Mouse (Mus musculus) midbrain, embryonic 15.5 days (tissue): ENCODE results near the gene Mphosph10. TPM values are rescaled to one million over a fixed set of nuclear protein-coding genes. Genes with fewer than 3 reads are reported as not detected.

Experiments used
- ATAC-seq: fragments of 200-750 bp; cut with Nextera tagmentation; replicated peaks from 2 replicates; pipeline ENCODE4 v1.8.0; 2017; ENCODE audit warnings: moderate TSS enrichment
- H3K27ac ChIP-seq: fragments of 300-500 bp; sonication (generic); 2 replicates; pipeline ENCODE4 v1.5.1; 2015; ENCODE audit warnings: mild to moderate bottlenecking, inconsistent platforms
- H3K27me3 ChIP-seq: fragments of 300-500 bp; sonication (generic); replicated peaks from 2 replicates; pipeline ENCODE4 v1.6.1; 2015; ENCODE audit warnings: inconsistent platforms
- H3K36me3 ChIP-seq: fragments of 300-500 bp; sonication (generic); replicated peaks from 2 replicates; pipeline ENCODE4 v1.6.1; 2015; ENCODE audit warnings: inconsistent platforms
- H3K4me1 ChIP-seq: fragments of 300-500 bp; sonication (generic); 2 replicates; pipeline ENCODE4 v1.6.1; 2015; ENCODE audit warnings: inconsistent platforms
- H3K4me2 ChIP-seq: fragments of 300-500 bp; sonication (generic); 2 replicates; pipeline ENCODE4 v1.6.1; 2015; ENCODE audit warnings: inconsistent platforms, mild to moderate bottlenecking, moderate library complexity
- H3K4me3 ChIP-seq: fragments of 300-500 bp; sonication (generic); 2 replicates; pipeline ENCODE4 v1.5.1; 2015; ENCODE audit warnings: mild to moderate bottlenecking, inconsistent platforms
- H3K9ac ChIP-seq: fragments of 300-500 bp; sonication (generic); 2 replicates; pipeline ENCODE4 v1.6.1; 2015; ENCODE audit warnings: mild to moderate bottlenecking, inconsistent platforms
- H3K9me3 ChIP-seq: fragments of 300-500 bp; sonication (generic); 2 replicates; pipeline ENCODE4 v1.6.1; 2016; ENCODE audit warnings: inconsistent platforms
- WGBS: fragments of 180-500 bp; shearing (Covaris S2); methylation state at CpG from one replicate; pipeline ENCODE4 v1.1.7; 2015; ENCODE audit warnings: mixed read lengths; 5-methylcytosine and 5-hydroxymethylcytosine counted together
- polyA plus RNA-seq: library from polyadenylated mRNA; unstranded; fragments of >200 nt; fragmentation: Nextera tagmentation; extraction: Ambion mirVana; gene quantifications from 2 replicates; pipeline ENCODE4 v1.2.1, GENCODE M21; 2015

Mphosph10 gene
- 23.2 and 23.7 TPM in 2 replicates for polyA plus RNA-seq

- no peaks in the 10 kb centered on the region for H3K27me3 ChIP-seq
- H3K9ac ChIP-seq = peak within 1 kb of the TSS; percentile 75
- H3K27ac ChIP-seq = peak within 1 kb of the TSS; percentile 79
- WGBS = under 1% methylated on average over 54 of the region's 54 CpGs
- H3K4me3 ChIP-seq = peak within 1 kb of the TSS; percentile 79
- H3K4me2 ChIP-seq = peak within 1 kb of the TSS; percentile 98
- ATAC-seq = peak; percentile 99
- 0 out of 2 replicates have a peak, but pooled peaks cover 11% of the 10 kb centered on the region for H3K36me3 ChIP-seq
- no peaks in the 10 kb centered on the region for H3K9me3 ChIP-seq
- peaks cover 19% of the 10 kb centered on the region for H3K4me1 ChIP-seq
Observed at GRCm38 (mm10) chr7:64392122-64392818, at the start of gene Mphosph10, which contains the start of gene Mcee. Gene Mphosph10, minus strand, starts transcription at chr7:64392268. Gene Mcee, plus strand, starts transcription at chr7:64392607.

GRCm38 (mm10) chr7:64440519-64440918 is 48.5 kb upstream of the Mphosph10 start:
- Histone ChIP-seq H3K9ac (no peak overlapping the region), H3K27me3 (no peaks in the 10 kb centered on the region), H3K27ac (no peak overlapping the region), H3K4me2 (no peak overlapping the region), H3K36me3 (no peaks in the 10 kb centered on the region), H3K9me3 (no peaks in the 10 kb centered on the region), H3K4me1 (no peaks in the 10 kb centered on the region), H3K4me3 (no peak overlapping the region)
- 76% methylated on average over 8 of the region's 8 CpGs for WGBS
- no peak for ATAC-seq

- Histone ChIP-seq H3K27ac (no peak overlapping the region), H3K4me1 (no peaks in the 10 kb centered on the region)
- no peak for ATAC-seq
Observed at GRCm38 (mm10) chr7:64439595-64440518, 47.8 kb upstream of the Mphosph10 start.

GRCm38 (mm10) chr7:64424861-64425260 is 32.8 kb upstream of the Mphosph10 start:
- Histone ChIP-seq H3K9ac (no peak overlapping the region), H3K4me1 (no peaks in the 10 kb centered on the region), H3K27me3 (no peaks in the 10 kb centered on the region), H3K9me3 (no peaks in the 10 kb centered on the region), H3K27ac (no peak overlapping the region), H3K4me3 (no peak overlapping the region), H3K36me3 (no peaks in the 10 kb centered on the region), H3K4me2 (no peak overlapping the region)
- 65% methylated on average over 5 of the region's 5 CpGs for WGBS
- ATAC-seq = no peak

More at GRCm38 (mm10) chr7:64439595-64440518, 47.8 kb upstream of the Mphosph10 start:
- WGBS = 57% methylated on average over 5 of the region's 5 CpGs
- no peak overlapping the region for H3K9ac ChIP-seq
- H3K36me3 ChIP-seq = no peaks in the 10 kb centered on the region
- no peak overlapping the region for H3K4me3 ChIP-seq
- H3K4me2 ChIP-seq = no peak overlapping the region
- no peaks in the 10 kb centered on the region for H3K9me3 ChIP-seq
- no peaks in the 10 kb centered on the region for H3K27me3 ChIP-seq

- 93% methylated on average over 8 of the region's 8 CpGs for WGBS
- Histone ChIP-seq H3K9ac (no peak overlapping the region), H3K36me3 (no peaks in the 10 kb centered on the region), H3K4me3 (no peak overlapping the region), H3K27me3 (no peaks in the 10 kb centered on the region), H3K9me3 (no peaks in the 10 kb centered on the region), H3K4me2 (no peak overlapping the region), H3K4me1 (no peaks in the 10 kb centered on the region), H3K27ac (no peak overlapping the region)
- ATAC-seq = no peak
Observed at GRCm38 (mm10) chr7:64403989-64404388, 11.9 kb upstream of the Mphosph10 start.

GRCm38 (mm10) chr7:64402452-64402851 is 10.4 kb upstream of the Mphosph10 start:
- Histone ChIP-seq H3K4me3 (no peak overlapping the region), H3K9ac (no peak overlapping the region), H3K27me3 (no peaks in the 10 kb centered on the region), H3K36me3 (no peaks in the 10 kb centered on the region), H3K4me2 (no peak overlapping the region), H3K27ac (no peak overlapping the region), H3K4me1 (no peaks in the 10 kb centered on the region), H3K9me3 (no peaks in the 10 kb centered on the region)
- ATAC-seq = no peak
- WGBS = 91% methylated on average over 4 of the region's 4 CpGs

- Histone ChIP-seq H3K4me1 (no peaks in the 10 kb centered on the region), H3K27me3 (no peaks in the 10 kb centered on the region), H3K4me3 (no peak overlapping the region), H3K4me2 (no peak overlapping the region), H3K9me3 (no peaks in the 10 kb centered on the region), H3K27ac (no peak overlapping the region), H3K9ac (no peak overlapping the region), H3K36me3 (no peaks in the 10 kb centered on the region)
- WGBS = 100% methylated on average over 1 of the region's 1 CpGs
- ATAC-seq = no peak
Observed at GRCm38 (mm10) chr7:64400725-64401124, 8.7 kb upstream of the Mphosph10 start.

- H3K4me2 ChIP-seq = peak overlapping the region; percentile 98
- H3K4me3 ChIP-seq = peak overlapping the region; percentile 79
- 0 out of 2 replicates have a peak, but pooled peaks cover 11% of the 10 kb centered on the region for H3K36me3 ChIP-seq
- WGBS = 2% methylated on average over 15 of the region's 15 CpGs
- ATAC-seq = no peak
- H3K9me3 ChIP-seq = no peaks in the 10 kb centered on the region
- peak overlapping the region; percentile 79 for H3K27ac ChIP-seq
- H3K9ac ChIP-seq = peak overlapping the region; percentile 75
- H3K27me3 ChIP-seq = no peaks in the 10 kb centered on the region
- H3K4me1 ChIP-seq = peaks cover 19% of the 10 kb centered on the region
Observed at GRCm38 (mm10) chr7:64392819-64393151, 717 bp upstream of the Mphosph10 start.

- 3% methylated on average over 8 of the region's 8 CpGs for WGBS
- Histone ChIP-seq H3K27ac (peak overlapping the region; percentile 79; the same call in 1 of the 2 replicates), H3K4me2 (peak overlapping the region; percentile 98), H3K9ac (peak overlapping the region; percentile 56), H3K4me1 (peaks cover 19% of the 10 kb centered on the region), H3K9me3 (no peaks in the 10 kb centered on the region), H3K27me3 (no peaks in the 10 kb centered on the region), H3K36me3 (peaks cover 15% of the 10 kb centered on the region; the same call in 1 of the 2 replicates), H3K4me3 (peak overlapping the region; percentile 79)
- 0 out of 2 replicates have a peak, but pooled peaks have one; percentile 4 for ATAC-seq
Observed at GRCm38 (mm10) chr7:64391479-64391878, 589 bp downstream of the Mphosph10 start.

GRCm38 (mm10) chr7:64373830-64374562 is 18.1 kb downstream of the Mphosph10 start, which contains the start of gene Fan1:
Gene Fan1, minus strand, starts transcription at chr7:64374095.
- peak within 1 kb of the TSS; percentile 71 for H3K9ac ChIP-seq
- peaks cover 13% of the 10 kb centered on the region for H3K4me1 ChIP-seq
- H3K27me3 ChIP-seq = no peaks in the 10 kb centered on the region
- H3K27ac ChIP-seq = peak within 1 kb of the TSS; percentile 94
- ATAC-seq = peak; percentile 96
- 2% methylated on average over 27 of the region's 27 CpGs for WGBS
- no peaks in the 10 kb centered on the region for H3K9me3 ChIP-seq
- H3K4me3 ChIP-seq = peak within 1 kb of the TSS; percentile 69
- H3K4me2 ChIP-seq = peak within 1 kb of the TSS; percentile 64
- peaks cover 30% of the 10 kb centered on the region for H3K36me3 ChIP-seq

GRCm38 (mm10) chr7:64373147-64373829 is 18.8 kb downstream of the Mphosph10 start:
- WGBS = 12% methylated on average over 18 of the region's 18 CpGs
- peak; percentile 56 for ATAC-seq

More at GRCm38 (mm10) chr7:64373147-64373829, 18.8 kb downstream of the Mphosph10 start:
- peak overlapping the region; percentile 71 for H3K9ac ChIP-seq
- H3K9me3 ChIP-seq = no peaks in the 10 kb centered on the region
- H3K27ac ChIP-seq = peak overlapping the region; percentile 94
- H3K4me3 ChIP-seq = peak overlapping the region; percentile 69
- H3K4me1 ChIP-seq = peaks cover 13% of the 10 kb centered on the region
- peaks cover 23% of the 10 kb centered on the region for H3K36me3 ChIP-seq
- H3K4me2 ChIP-seq = peak overlapping the region; percentile 64
- H3K27me3 ChIP-seq = no peaks in the 10 kb centered on the region
